Mouse (Mus musculus) heart, embryonic 15.5 days (tissue): ENCODE results near the gene Zfand2a. TPM values are rescaled to one million over a fixed set of nuclear protein-coding genes. Genes with fewer than 3 reads are reported as not detected.

Experiments
- ATAC-seq: fragments of 200-750 bp; cut with Nextera tagmentation; replicated peaks from 2 replicates; pipeline ENCODE4 v1.8.0; 2017; ENCODE audit warnings: low read depth, moderate TSS enrichment; ENCODE audit not compliant: insufficient number of reproducible peaks, insufficient read depth, low FRiP score
- H3K27ac ChIP-seq: fragments of 300-500 bp; sonication (generic); 2 replicates; pipeline ENCODE4 v1.5.1; 2015; ENCODE audit warnings: mild to moderate bottlenecking, inconsistent platforms
- H3K27me3 ChIP-seq: fragments of 300-500 bp; sonication (generic); 2 replicates; pipeline ENCODE4 v1.6.1; 2015; ENCODE audit warnings: inconsistent platforms
- H3K36me3 ChIP-seq: fragments of 300-500 bp; sonication (generic); 2 replicates; pipeline ENCODE4 v1.6.1; 2015; ENCODE audit warnings: mild to moderate bottlenecking, inconsistent platforms
- H3K4me1 ChIP-seq: fragments of 300-500 bp; sonication (generic); replicated peaks from 2 replicates; pipeline ENCODE4 v1.6.1; 2015; ENCODE audit warnings: inconsistent platforms
- H3K4me2 ChIP-seq: fragments of 300-500 bp; sonication (generic); 2 replicates; pipeline ENCODE4 v1.6.1; 2015; ENCODE audit warnings: inconsistent platforms, mild to moderate bottlenecking, moderate library complexity
- H3K4me3 ChIP-seq: fragments of 300-500 bp; sonication (generic); 2 replicates; pipeline ENCODE4 v1.5.1; 2015; ENCODE audit warnings: mild to moderate bottlenecking, inconsistent platforms
- H3K9ac ChIP-seq: fragments of 300-500 bp; sonication (generic); 2 replicates; pipeline ENCODE4 v1.6.1; 2015; ENCODE audit warnings: mild to moderate bottlenecking, inconsistent platforms
- H3K9me3 ChIP-seq: fragments of 300-500 bp; sonication (generic); replicated peaks from 2 replicates; pipeline ENCODE4 v1.6.1; 2016; ENCODE audit warnings: inconsistent platforms
- WGBS: fragments of 180-500 bp; shearing (Covaris S2); methylation state at CpG from one replicate; pipeline ENCODE4 v1.1.7; 2015; ENCODE audit warnings: mixed read lengths; 5-methylcytosine and 5-hydroxymethylcytosine counted together
- polyA plus RNA-seq: library from polyadenylated mRNA; unstranded; fragments of >200 nt; fragmentation: Nextera tagmentation; extraction: Ambion mirVana; gene quantifications from 2 replicates; pipeline ENCODE4 v1.2.1, GENCODE M21; 2015

The Zfand2a gene
- polyA plus RNA-seq, 1 experiment from 2014 or later: 7.2 TPM

DNA sequence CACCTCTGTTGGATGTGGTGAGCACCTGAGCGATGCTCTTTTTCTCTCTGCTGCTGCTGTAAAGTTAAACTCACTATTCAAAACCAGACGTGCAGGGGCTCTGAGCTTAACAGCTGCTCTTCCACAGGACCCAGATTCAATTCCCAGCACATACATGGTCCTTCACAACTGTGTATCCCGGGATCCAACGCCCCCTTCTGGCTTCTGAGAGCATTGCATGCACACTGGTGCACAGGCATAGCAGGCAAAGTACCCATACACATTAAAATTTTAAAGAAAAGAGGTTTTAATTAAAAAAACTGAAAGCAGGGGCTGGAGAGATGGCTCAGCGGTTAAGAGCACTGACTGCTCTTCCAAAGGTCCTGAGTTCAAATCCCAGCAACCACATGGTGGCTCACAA lies 12.6 kb upstream of the Zfand2a start:
- H3K4me1 ChIP-seq: peaks cover 5% of the 10 kb centered on the region; the same call in 1 of the 2 replicates
- H3K27ac ChIP-seq: no peak overlapping the region
- no peak overlapping the region for H3K4me3 ChIP-seq
- no peaks in the 10 kb centered on the region for H3K36me3 ChIP-seq
- peaks cover 26% of the 10 kb centered on the region for H3K27me3 ChIP-seq
- 58% methylated on average over 5 of the region's 5 CpGs for whole genome bisulfite sequencing
- H3K9me3 ChIP-seq: no peaks in the 10 kb centered on the region
- no peak overlapping the region for H3K4me2 ChIP-seq
- no peak overlapping the region for H3K9ac ChIP-seq
- no peak for ATAC-seq

DNA sequence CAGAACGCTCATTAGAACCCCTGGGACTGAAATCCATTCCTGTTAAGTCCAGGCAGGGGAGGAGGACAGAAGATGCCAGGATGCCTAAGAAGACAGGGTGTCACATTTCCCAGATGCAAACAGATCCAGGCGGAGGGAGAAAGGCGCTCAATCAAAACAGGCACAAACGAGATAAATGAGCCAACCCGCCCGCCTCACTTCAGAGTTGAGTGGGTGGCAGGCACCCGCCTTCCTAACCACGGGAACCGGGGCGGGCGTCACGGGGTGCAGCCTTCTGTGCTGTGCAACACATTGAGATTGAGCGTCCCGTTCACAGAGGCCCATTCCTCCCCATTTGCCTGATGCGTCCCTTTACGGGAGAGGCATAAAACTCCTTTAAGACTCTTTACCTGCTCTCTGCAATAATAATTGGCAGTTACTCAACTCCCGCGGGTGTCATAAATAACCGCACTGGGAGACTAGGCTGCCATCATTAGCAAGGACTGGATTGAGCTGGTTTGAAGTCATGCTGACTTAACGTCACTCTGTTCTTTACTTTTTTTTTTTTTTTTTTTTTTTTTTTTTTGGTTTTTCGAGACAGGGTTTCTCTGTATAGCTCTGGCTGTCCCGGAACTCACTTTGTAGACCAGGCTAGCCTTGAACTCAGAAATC lies 10.8 kb upstream of the Zfand2a start:
- 0 out of 2 replicates have a peak overlapping the region, but pooled peaks have one; percentile 25 for H3K4me2 ChIP-seq
- 35% methylated on average over 22 of the region's 22 CpGs for WGBS
- no peak overlapping the region for H3K4me3 ChIP-seq
- H3K27me3 ChIP-seq: peaks cover 37% of the 10 kb centered on the region
- no peak for ATAC-seq
- no peaks in the 10 kb centered on the region for H3K36me3 ChIP-seq
- no peak overlapping the region for H3K9ac ChIP-seq
- peaks cover 5% of the 10 kb centered on the region; the same call in 1 of the 2 replicates for H3K4me1 ChIP-seq
- H3K9me3 ChIP-seq: no peaks in the 10 kb centered on the region
- H3K27ac ChIP-seq: no peak overlapping the region

DNA sequence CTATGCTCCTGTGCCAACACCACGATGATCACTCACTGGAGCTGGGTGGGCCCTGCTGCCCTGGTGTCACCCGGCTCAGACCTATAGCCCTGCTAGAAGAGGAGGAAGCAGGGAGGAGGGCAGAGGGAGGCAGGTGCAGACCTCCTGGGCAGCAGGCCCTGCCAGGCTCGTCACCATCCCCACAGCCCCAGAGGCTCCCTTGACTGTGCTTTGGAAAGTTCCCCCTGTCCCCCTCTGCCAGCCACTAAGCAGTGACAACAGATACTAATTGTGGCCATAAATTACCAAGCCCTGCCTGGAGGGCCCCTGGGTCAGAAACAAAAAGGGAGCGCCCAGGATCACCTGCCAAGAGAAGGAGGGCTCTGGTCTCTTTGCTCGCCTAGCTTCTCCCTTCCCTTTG lies 9.3 kb upstream of the Zfand2a start:
- Histone ChIP-seq H3K27ac (no peak overlapping the region), H3K4me2 (no peak overlapping the region), H3K9me3 (no peaks in the 10 kb centered on the region), H3K4me3 (no peak overlapping the region), H3K27me3 (peaks cover 41% of the 10 kb centered on the region), H3K36me3 (no peaks in the 10 kb centered on the region), H3K4me1 (peaks cover 5% of the 10 kb centered on the region; the same call in 1 of the 2 replicates), H3K9ac (no peak overlapping the region)
- ATAC-seq: no peak
- 62% methylated on average over 5 of the region's 5 CpGs for WGBS

DNA sequence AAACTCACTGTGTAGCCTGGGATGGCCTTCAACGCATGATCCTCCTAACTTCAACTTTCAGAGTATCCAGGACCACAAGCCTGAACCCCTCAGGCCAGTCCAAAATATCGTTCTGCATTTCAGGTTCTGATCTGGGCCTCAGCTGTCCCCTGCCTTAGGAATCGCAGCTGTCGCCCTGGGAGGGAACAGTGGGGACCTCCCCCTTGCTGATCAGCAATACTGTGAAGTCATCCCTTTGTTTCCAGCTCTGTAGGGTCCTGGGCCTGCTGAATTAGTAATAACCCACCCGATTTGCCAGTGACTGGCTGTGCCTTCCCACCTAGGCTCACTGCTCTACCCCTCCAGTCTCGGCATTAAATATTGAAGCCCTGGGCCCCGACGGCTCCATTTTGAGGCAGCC lies 7.0 kb upstream of the Zfand2a start:
- no peak for ATAC-seq

DNA sequence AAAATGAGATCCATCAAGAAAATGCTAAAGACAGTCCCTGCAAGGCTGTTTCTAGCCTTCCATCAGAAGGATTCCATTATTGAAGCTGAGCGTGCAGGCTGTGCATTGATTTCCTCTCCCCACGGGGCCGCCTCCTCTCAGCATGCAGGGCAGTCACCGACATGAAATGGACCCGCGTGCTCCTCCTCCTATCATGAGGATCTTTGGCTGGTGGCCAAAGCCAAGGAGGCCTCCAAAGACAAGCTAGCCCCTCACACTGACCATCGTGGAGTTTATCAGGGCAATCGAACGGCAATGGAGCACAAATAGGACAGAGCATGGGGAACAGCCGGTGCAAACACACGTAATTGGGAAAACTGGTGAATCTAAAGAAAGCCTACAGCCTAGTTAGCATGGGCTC lies 5.8 kb upstream of the Zfand2a start:
- Histone ChIP-seq H3K4me3 (no peak overlapping the region), H3K36me3 (no peaks in the 10 kb centered on the region), H3K27ac (no peak overlapping the region), H3K9me3 (no peaks in the 10 kb centered on the region), H3K27me3 (peaks cover 30% of the 10 kb centered on the region), H3K9ac (no peak overlapping the region), H3K4me2 (no peak overlapping the region), H3K4me1 (peaks cover 3% of the 10 kb centered on the region; the same call in 1 of the 2 replicates)
- no peak for ATAC-seq
- WGBS: 75% methylated on average over 11 of the region's 11 CpGs

More for the DNA sequence above, 7.0 kb upstream of the Zfand2a start:
- Histone ChIP-seq H3K4me1 (peaks cover 5% of the 10 kb centered on the region; the same call in 1 of the 2 replicates), H3K27me3 (peaks cover 34% of the 10 kb centered on the region), H3K9me3 (no peaks in the 10 kb centered on the region), H3K27ac (no peak overlapping the region), H3K4me2 (no peak overlapping the region), H3K4me3 (no peak overlapping the region), H3K36me3 (no peaks in the 10 kb centered on the region), H3K9ac (no peak overlapping the region)
- WGBS: 61% methylated on average over 8 of the region's 8 CpGs

DNA sequence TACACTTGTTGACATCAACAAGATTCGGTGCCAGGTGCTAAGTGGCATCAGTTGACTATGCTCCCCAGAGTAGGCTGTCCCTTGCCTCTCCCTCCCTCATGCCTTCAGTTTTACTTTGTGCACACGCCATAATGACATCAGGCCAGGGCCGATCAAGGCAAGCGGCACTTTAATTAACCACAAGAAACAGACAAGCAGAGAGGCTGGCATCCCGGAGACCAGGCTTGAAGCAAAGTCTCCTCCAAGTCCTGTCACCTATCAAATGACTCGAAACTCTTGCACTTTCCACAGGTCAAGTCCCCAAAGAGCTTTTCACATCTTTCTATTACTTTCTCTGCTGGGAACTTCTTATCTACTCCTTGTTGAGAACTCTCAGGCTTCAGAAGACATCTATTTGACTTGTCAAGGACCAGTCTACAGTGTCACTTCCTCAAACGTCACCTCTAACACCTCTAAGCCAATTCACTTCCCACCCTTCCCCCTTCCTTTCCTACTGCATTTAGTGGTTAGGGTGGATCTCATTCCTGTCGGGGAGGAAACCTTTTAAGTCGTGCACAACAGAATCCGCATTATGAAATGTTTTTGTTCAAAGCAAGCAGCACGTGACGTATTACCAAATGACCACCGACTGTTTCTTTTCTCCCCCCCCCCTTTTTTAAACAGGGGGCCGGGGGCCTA lies 1.0 kb downstream of the Zfand2a start:
- no peaks in the 10 kb centered on the region for H3K27me3 ChIP-seq
- WGBS: 50% methylated on average over 14 of the region's 14 CpGs

DNA sequence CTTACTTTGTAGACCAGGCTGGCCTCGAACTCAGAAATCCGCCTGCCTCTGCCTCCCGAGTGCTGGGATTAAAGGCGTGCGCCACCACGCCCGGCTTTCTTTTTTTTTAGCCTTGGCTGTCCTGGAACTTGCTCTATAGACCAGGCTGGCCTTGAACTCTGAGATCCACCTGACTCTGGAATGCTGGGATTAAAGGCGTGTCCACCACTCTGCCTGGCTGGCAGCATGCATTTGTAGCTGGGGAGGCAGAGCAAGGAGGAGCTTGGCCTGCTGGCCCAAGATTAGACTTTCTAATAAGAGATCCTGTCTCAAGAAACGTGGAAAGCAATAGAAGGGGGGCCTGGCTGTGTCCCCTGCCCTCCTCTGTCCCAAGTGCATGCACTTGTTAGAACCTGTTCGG lies 3.9 kb downstream of the Zfand2a start:
- peaks cover 14% of the 10 kb centered on the region for H3K4me1 ChIP-seq
- no peaks in the 10 kb centered on the region for H3K27me3 ChIP-seq
- H3K9me3 ChIP-seq: no peaks in the 10 kb centered on the region
- ATAC-seq: no peak
- no peak overlapping the region for H3K4me2 ChIP-seq
- H3K36me3 ChIP-seq: peaks cover 64% of the 10 kb centered on the region
- WGBS: 86% methylated on average over 10 of the region's 10 CpGs
- H3K4me3 ChIP-seq: no peak overlapping the region
- no peak overlapping the region for H3K9ac ChIP-seq
- no peak overlapping the region for H3K27ac ChIP-seq

More for the DNA sequence above, 1.0 kb downstream of the Zfand2a start:
- Histone ChIP-seq H3K4me2 (peak overlapping the region; percentile 79), H3K4me1 (peaks cover 14% of the 10 kb centered on the region), H3K9ac (peak overlapping the region; percentile 87), H3K27ac (no peak overlapping the region), H3K4me3 (peak overlapping the region; percentile 89), H3K36me3 (peaks cover 38% of the 10 kb centered on the region), H3K9me3 (no peaks in the 10 kb centered on the region)
- ATAC-seq: no peak

DNA sequence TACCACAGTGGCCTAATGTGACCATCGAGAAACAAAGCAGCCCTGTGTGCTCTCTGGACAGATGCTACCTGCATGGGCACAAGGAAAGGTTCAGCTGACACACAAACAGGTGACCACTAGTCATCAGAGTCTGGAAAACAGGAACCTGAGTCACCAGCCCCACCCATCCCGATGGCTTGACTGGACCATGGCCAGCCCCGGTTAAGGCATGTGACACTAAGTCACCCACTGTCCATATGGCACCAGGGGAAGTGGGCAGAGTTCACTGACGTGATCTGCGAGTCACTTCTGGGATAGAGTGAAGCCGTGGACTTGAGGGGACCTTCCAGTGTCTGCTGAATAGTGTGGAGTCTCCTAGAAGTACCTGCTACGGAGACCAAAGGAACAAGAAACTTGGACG lies 5.3 kb downstream of the Zfand2a start:
- no peaks in the 10 kb centered on the region for H3K27me3 ChIP-seq
- H3K27ac ChIP-seq: no peak overlapping the region
- H3K9me3 ChIP-seq: no peaks in the 10 kb centered on the region
- peaks cover 12% of the 10 kb centered on the region for H3K4me1 ChIP-seq
- H3K4me2 ChIP-seq: no peak overlapping the region
- no peak overlapping the region for H3K4me3 ChIP-seq
- peaks cover 75% of the 10 kb centered on the region for H3K36me3 ChIP-seq
- ATAC-seq: no peak
- 90% methylated on average over 8 of the region's 8 CpGs for WGBS
- H3K9ac ChIP-seq: no peak overlapping the region

DNA sequence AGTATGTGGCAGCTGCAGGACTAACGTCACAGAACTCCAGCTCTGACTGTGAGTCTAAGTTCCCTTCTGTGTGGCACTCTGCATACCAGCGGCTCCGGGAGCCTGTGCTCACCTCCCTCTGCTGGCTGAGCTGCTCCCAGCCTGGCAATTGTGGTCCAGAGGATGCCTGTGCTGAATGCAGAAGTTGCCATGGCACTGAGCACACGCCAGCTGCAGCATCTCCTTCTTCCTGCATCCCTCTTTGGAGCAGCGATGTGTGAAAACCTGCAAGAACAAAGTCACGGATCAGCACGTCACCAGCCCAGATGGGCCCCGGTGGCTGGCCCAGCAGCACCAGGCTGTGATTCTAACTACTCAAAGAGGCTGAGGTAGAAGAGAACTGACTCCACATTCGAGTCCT lies 9.6 kb downstream of the Zfand2a start:
- H3K4me2 ChIP-seq: no peak overlapping the region
- no peaks in the 10 kb centered on the region for H3K4me1 ChIP-seq
- H3K27me3 ChIP-seq: no peaks in the 10 kb centered on the region
- H3K9me3 ChIP-seq: no peaks in the 10 kb centered on the region
- H3K27ac ChIP-seq: no peak overlapping the region
- H3K36me3 ChIP-seq: peaks cover 81% of the 10 kb centered on the region
- H3K9ac ChIP-seq: no peak overlapping the region
- no peak for ATAC-seq
- no peak overlapping the region for H3K4me3 ChIP-seq
- WGBS: 84% methylated on average over 9 of the region's 9 CpGs

DNA sequence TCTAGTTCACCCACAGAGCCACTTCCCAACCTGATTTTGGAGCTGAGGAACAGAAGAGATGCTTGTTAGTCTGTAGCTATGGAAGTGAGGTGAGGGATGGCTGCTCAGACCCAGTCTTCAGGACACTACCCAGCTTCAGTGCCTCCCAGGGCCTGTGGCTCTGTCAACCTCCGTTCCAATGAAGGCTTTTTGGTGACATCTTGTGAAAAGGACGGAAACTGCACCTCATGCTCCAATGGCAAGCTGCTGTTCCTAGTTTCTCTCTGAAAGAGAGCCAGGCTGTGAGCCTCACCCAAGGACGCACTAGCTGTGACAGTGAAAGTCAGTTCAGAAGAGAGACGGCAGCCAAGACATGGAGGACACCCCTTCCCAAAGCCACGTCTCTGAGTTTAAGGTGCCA lies 16.4 kb downstream of the Zfand2a start:
- Histone ChIP-seq H3K4me2 (no peak overlapping the region), H3K4me1 (no peaks in the 10 kb centered on the region), H3K27ac (no peak overlapping the region), H3K36me3 (peaks cover 20% of the 10 kb centered on the region), H3K27me3 (no peaks in the 10 kb centered on the region), H3K9ac (no peak overlapping the region), H3K4me3 (no peak overlapping the region), H3K9me3 (no peaks in the 10 kb centered on the region)
- 45% methylated on average over 5 of the region's 5 CpGs for WGBS
- no peak for ATAC-seq

DNA sequence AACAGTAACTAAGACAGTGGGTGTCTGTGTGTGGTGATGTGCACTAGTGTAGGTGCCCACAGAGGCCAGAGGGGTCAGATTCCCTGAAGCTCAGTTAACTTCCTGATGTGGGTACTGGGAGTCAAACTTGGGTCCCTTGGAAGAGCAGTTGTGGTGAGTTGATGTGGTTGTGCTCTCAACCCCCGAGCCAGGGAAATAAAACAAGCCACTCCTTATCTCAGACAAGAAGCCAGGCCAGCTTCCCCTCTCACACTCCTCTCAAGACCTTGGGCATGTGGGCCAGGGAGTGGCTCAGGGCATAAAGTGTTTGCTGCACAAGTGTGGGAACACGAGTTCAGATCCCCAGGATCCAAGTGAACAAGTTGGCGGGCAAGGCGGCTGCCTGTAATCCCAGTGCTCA lies 17.5 kb downstream of the Zfand2a start:
- Histone ChIP-seq H3K4me2 (no peak overlapping the region), H3K36me3 (peaks cover 10% of the 10 kb centered on the region), H3K4me1 (no peaks in the 10 kb centered on the region), H3K27me3 (no peaks in the 10 kb centered on the region), H3K9me3 (no peaks in the 10 kb centered on the region), H3K9ac (no peak overlapping the region), H3K4me3 (no peak overlapping the region), H3K27ac (no peak overlapping the region)
- 53% methylated on average over 4 of the region's 4 CpGs for WGBS
- no peak for ATAC-seq

DNA sequence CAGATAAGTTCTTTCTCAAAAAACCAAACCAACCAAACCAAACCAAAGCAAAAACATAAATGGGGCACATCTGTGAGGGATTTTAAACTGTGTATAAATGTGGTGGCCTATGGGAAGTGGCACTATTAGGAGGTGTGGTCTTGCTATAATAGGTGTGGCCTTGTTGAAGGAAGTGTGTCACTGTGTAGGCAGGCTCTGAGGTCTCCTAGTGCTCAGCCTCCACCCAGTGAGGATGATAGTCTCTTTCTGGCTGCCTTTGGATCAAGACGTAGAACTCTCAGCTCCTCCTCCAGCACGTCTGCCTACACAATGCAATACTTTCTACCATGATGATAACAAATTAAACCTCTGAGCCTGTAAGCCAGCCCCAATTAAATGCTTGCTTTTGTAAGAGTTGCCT lies 18.0 kb downstream of the Zfand2a start:
- Histone ChIP-seq H3K4me1 (no peaks in the 10 kb centered on the region), H3K9ac (no peak overlapping the region), H3K4me3 (no peak overlapping the region), H3K4me2 (no peak overlapping the region), H3K9me3 (no peaks in the 10 kb centered on the region), H3K36me3 (peaks cover 6% of the 10 kb centered on the region), H3K27ac (no peak overlapping the region), H3K27me3 (no peaks in the 10 kb centered on the region)
- 59% methylated on average over 2 of the region's 2 CpGs for WGBS
- ATAC-seq: no peak
